Mouse (Mus musculus) left cerebral cortex, adult 8-10 months (tissue): ENCODE data around the gene Gss. TPM values are rescaled to one million over a fixed set of nuclear protein-coding genes. Genes with fewer than 3 reads are reported as not detected.

Experiments used
- DNase-seq, 2 experiments: peaks; one replicate each; pipeline ENCODE4 v3.0.0; 2022; ENCODE audit warnings: low spot score in 2 of 2
- total RNA-seq, 4 experiments: library from RNA; stranded (reverse); gene quantifications; 2 replicates each; pipeline ENCODE4 v1.2.4; 2022

Gss gene
- 10 to 100 TPM; 14.6 to 15.7 (median 15.0) TPM for total RNA-seq

- DNase-seq = peak; percentile 96 to 97
Measured at GRCm38 (mm10) chr2:155592137-155592853, at the start of gene Gss. Gss (minus strand) TSS chr2:155592810.

GRCm38 (mm10) chr2:155641540-155642472 lies 49.2 kb upstream of the Gss start:
- peak in 1 of 2 experiments; percentile 59 for DNase-seq

- DNase-seq = peak in 1 of 2 experiments; percentile 70
Measured at GRCm38 (mm10) chr2:155640656-155641055, 48.0 kb upstream of the Gss start.

GRCm38 (mm10) chr2:155637411-155637810 lies 44.8 kb upstream of the Gss start:
- DNase-seq = no peak

- DNase-seq = no peak
Measured at GRCm38 (mm10) chr2:155636881-155637280, 44.3 kb upstream of the Gss start.

- DNase-seq = no peak
Measured at GRCm38 (mm10) chr2:155635961-155636360, 43.4 kb upstream of the Gss start.

GRCm38 (mm10) chr2:155634562-155634961 lies 42.0 kb upstream of the Gss start:
- DNase-seq = no peak

- no peak for DNase-seq
Measured at GRCm38 (mm10) chr2:155633731-155634130, 41.1 kb upstream of the Gss start.

- no peak for DNase-seq
Measured at GRCm38 (mm10) chr2:155633121-155633520, 40.5 kb upstream of the Gss start.

GRCm38 (mm10) chr2:155632138-155632936 lies 39.7 kb upstream of the Gss start:
- no peak for DNase-seq

GRCm38 (mm10) chr2:155630590-155631416 lies 38.2 kb upstream of the Gss start:
- DNase-seq = no peak

- DNase-seq = no peak
Measured at GRCm38 (mm10) chr2:155630153-155630552, 37.5 kb upstream of the Gss start.

- DNase-seq = peak in 1 of 2 experiments; percentile 63
Measured at GRCm38 (mm10) chr2:155629231-155629661, 36.6 kb upstream of the Gss start.

- no peak for DNase-seq
Measured at GRCm38 (mm10) chr2:155628519-155628918, 35.9 kb upstream of the Gss start.

- DNase-seq = no peak
Measured at GRCm38 (mm10) chr2:155628112-155628511, 35.5 kb upstream of the Gss start.

GRCm38 (mm10) chr2:155627030-155627738 lies 34.6 kb upstream of the Gss start:
- DNase-seq = peak; percentile 60 to 73

GRCm38 (mm10) chr2:155626277-155626676 lies 33.7 kb upstream of the Gss start:
- no peak for DNase-seq

GRCm38 (mm10) chr2:155624730-155625129 lies 32.1 kb upstream of the Gss start:
- peak in 1 of 2 experiments; percentile 42 for DNase-seq

GRCm38 (mm10) chr2:155623996-155624395 lies 31.4 kb upstream of the Gss start:
- DNase-seq = no peak

GRCm38 (mm10) chr2:155622606-155623005 lies 30.0 kb upstream of the Gss start:
- no peak for DNase-seq
